Mouse (Mus musculus) induced T-regulatory cell, adult 2 months (primary cell): ENCODE data around the gene Zbtb20.

Experiments used
- DNase-seq: peaks from one replicate; pipeline ENCODE4 v3.0.0-alpha.2; 2012; ENCODE audit warnings: low read depth

Gene Zbtb20

GRCm38 (mm10) chr16:43650355-43651080 is 774.8 kb downstream of the Zbtb20 start:
- DNase-seq = peak; percentile 68

- no peak for DNase-seq
Observed at GRCm38 (mm10) chr16:43653288-43653687, 777.6 kb downstream of the Zbtb20 start.

- no peak for DNase-seq
Observed at GRCm38 (mm10) chr16:43654269-43654668, 778.6 kb downstream of the Zbtb20 start.

- peak; percentile 74 for DNase-seq
Observed at GRCm38 (mm10) chr16:43655183-43655787, 779.6 kb downstream of the Zbtb20 start.

- peak; percentile 83 for DNase-seq
Observed at GRCm38 (mm10) chr16:43661576-43661975, 785.9 kb downstream of the Zbtb20 start.

- peak; percentile 64 for DNase-seq
Observed at GRCm38 (mm10) chr16:43662124-43663004, 786.7 kb downstream of the Zbtb20 start.

GRCm38 (mm10) chr16:43663978-43664579 is 788.4 kb downstream of the Zbtb20 start, which contains the start of gene Tigit:
Tigit (minus strand) TSS chr16:43664146.
- DNase-seq = peak; percentile 92

GRCm38 (mm10) chr16:43664861-43665260 is 789.2 kb downstream of the Zbtb20 start:
- peak; percentile 79 for DNase-seq

GRCm38 (mm10) chr16:43668294-43668693 is 792.6 kb downstream of the Zbtb20 start:
- no peak for DNase-seq

GRCm38 (mm10) chr16:43671972-43672371 is 796.3 kb downstream of the Zbtb20 start:
- DNase-seq = no peak

- no peak for DNase-seq
Observed at GRCm38 (mm10) chr16:43672697-43673096, 797.0 kb downstream of the Zbtb20 start.

GRCm38 (mm10) chr16:43674400-43674799 is 798.7 kb downstream of the Zbtb20 start:
- no peak for DNase-seq

GRCm38 (mm10) chr16:43687968-43688367 is 812.3 kb downstream of the Zbtb20 start:
- DNase-seq = no peak

- DNase-seq = peak; percentile 90
Observed at GRCm38 (mm10) chr16:43690211-43690690, 814.6 kb downstream of the Zbtb20 start.

- no peak for DNase-seq
Observed at GRCm38 (mm10) chr16:43690912-43691311, 815.2 kb downstream of the Zbtb20 start.

- DNase-seq = peak; percentile 66
Observed at GRCm38 (mm10) chr16:43691741-43692140, 816.1 kb downstream of the Zbtb20 start.
